Mouse (Mus musculus): ENCODE measurements around the gene Sfxn3. TPM values are rescaled to one million over a fixed set of nuclear protein-coding genes. Genes with fewer than 3 reads are reported as not detected.
A peak's percentile ranks its signal among the peaks of the same experiment; 100 is the strongest.

The Sfxn3 gene
- 10 to 100 TPM; 23.2 to 24.9 TPM for total RNA-seq (2021)
- long read RNA-seq, experiment 1, transcript Sfxn3-201 (11 exons, 2,867 nt): major isoform, 19 of 35 reads
- long read RNA-seq, experiment 1, partial matches to known transcripts: 3 of 35 reads
- long read RNA-seq, experiment 1, other reads (novel, unspliced or antisense): 13 of 35 reads
- long read RNA-seq, experiment 2, transcript Sfxn3-201 (11 exons, 2,867 nt): major isoform, 22 of 28 reads
- long read RNA-seq, experiment 2, partial matches to known transcripts: 2 of 28 reads
- long read RNA-seq, experiment 2, other reads (novel, unspliced or antisense): 4 of 28 reads

GRCm38 (mm10) chr19:45047417-45047934 lies at the start of gene Sfxn3:
Gene Sfxn3, plus strand, starts transcription at chr19:45047503.
- DNase-seq (ENCODE audit: low spot score): peak; percentile 96

GRCm38 (mm10) chr19:44997786-44998185 lies 49.5 kb upstream of the Sfxn3 start:
- DNase-seq (ENCODE audit: low spot score): no peak

- DNase-seq (ENCODE audit: low spot score): no peak
These were observed 47.7 kb upstream of the Sfxn3 start for GRCm38 (mm10) chr19:44999647-45000046.

GRCm38 (mm10) chr19:45002301-45002700 lies 45.0 kb upstream of the Sfxn3 start:
- DNase-seq (ENCODE audit: low spot score): no peak

GRCm38 (mm10) chr19:45003740-45004516 lies 43.4 kb upstream of the Sfxn3 start:
- no peak for DNase-seq (ENCODE audit: low spot score)

GRCm38 (mm10) chr19:45005444-45005843 lies 41.9 kb upstream of the Sfxn3 start, which contains the start of gene Twnk:
Gene Twnk, plus strand, starts transcription at chr19:45005663.
- no peak for DNase-seq (ENCODE audit: low spot score)

- peak; percentile 97 for DNase-seq (ENCODE audit: low spot score)
These were observed 41.2 kb upstream of the Sfxn3 start, which contains the start of gene Mrpl43 for GRCm38 (mm10) chr19:45005957-45006712. Gene Mrpl43, minus strand, starts transcription at chr19:45006442.

- DNase-seq (ENCODE audit: low spot score): no peak
These were observed 40.3 kb upstream of the Sfxn3 start for GRCm38 (mm10) chr19:45007021-45007420.

GRCm38 (mm10) chr19:45007425-45008191 lies 39.7 kb upstream of the Sfxn3 start:
- no peak for DNase-seq (ENCODE audit: low spot score)

GRCm38 (mm10) chr19:45010646-45011045 lies 36.7 kb upstream of the Sfxn3 start:
- DNase-seq (ENCODE audit: low spot score): no peak

GRCm38 (mm10) chr19:45012219-45012618 lies 35.1 kb upstream of the Sfxn3 start:
- DNase-seq (ENCODE audit: low spot score): no peak

- no peak for DNase-seq (ENCODE audit: low spot score)
These were observed 34.7 kb upstream of the Sfxn3 start for GRCm38 (mm10) chr19:45012636-45013035.

GRCm38 (mm10) chr19:45013581-45014225 lies 33.6 kb upstream of the Sfxn3 start:
- no peak for DNase-seq (ENCODE audit: low spot score)

- DNase-seq (ENCODE audit: low spot score): no peak
These were observed 32.9 kb upstream of the Sfxn3 start, which contains the start of gene Lzts2 for GRCm38 (mm10) chr19:45014335-45014971. Gene Lzts2, plus strand, starts transcription at chr19:45014414.

- peak; percentile 78 for DNase-seq (ENCODE audit: low spot score)
These were observed 32.3 kb upstream of the Sfxn3 start for GRCm38 (mm10) chr19:45014981-45015402.

- DNase-seq (ENCODE audit: low spot score): peak; percentile 74
These were observed 31.6 kb upstream of the Sfxn3 start for GRCm38 (mm10) chr19:45015518-45016281.

- peak; percentile 90 for DNase-seq (ENCODE audit: low spot score)
These were observed 30.7 kb upstream of the Sfxn3 start for GRCm38 (mm10) chr19:45016341-45017215.

- DNase-seq (ENCODE audit: low spot score): peak; percentile 84
These were observed 30.0 kb upstream of the Sfxn3 start for GRCm38 (mm10) chr19:45017216-45017771.
